Mouse (Mus musculus) CH12.LX (cell line): Measurements from ENCODE around the gene Kidins220. TPM values are rescaled to one million over a fixed set of nuclear protein-coding genes. Genes with fewer than 3 reads are reported as not detected.

Experiments
- DNase-seq: peaks from one replicate; pipeline ENCODE4 v3.0.0-alpha.2; 2013; ENCODE audit errors: extremely low read depth
- H3K27ac ChIP-seq: 2 replicates; pipeline ENCODE4 v1.5.1; 2012; ENCODE audit warnings: low read depth, mild to moderate bottlenecking, control low read depth, moderate library complexity; ENCODE audit not compliant: insufficient read depth
- H3K27me3 ChIP-seq: replicated peaks from 2 replicates; pipeline ENCODE3; 2012; ENCODE audit warnings: inconsistent platforms
- H3K36me3 ChIP-seq, 2 experiments: replicated peaks in 1 of 2; 2 replicates each; pipeline versions ENCODE3 to v1.6.1; 2012; ENCODE audit warnings: inconsistent platforms in 1 of 2, low read length in 1 of 2, mild to moderate bottlenecking in 1 of 2, mixed read lengths in 1 of 2, moderate library complexity in 1 of 2; ENCODE audit not compliant: control insufficient read depth in 1 of 2, insufficient read depth in 1 of 2
- H3K4me1 ChIP-seq, 2 experiments: 2 replicates each; pipeline ENCODE4 v1.6.1; 2012; ENCODE audit warnings: inconsistent platforms in 1 of 2, moderate library complexity in 1 of 2; ENCODE audit not compliant: insufficient read depth in 2 of 2, control insufficient read depth in 1 of 2
- H3K4me2 ChIP-seq: 2 replicates; pipeline ENCODE4 v1.6.1; 2012; ENCODE audit warnings: low read depth, mild to moderate bottlenecking, control low read depth; ENCODE audit not compliant: poor library complexity, insufficient read depth, severe bottlenecking
- H3K4me3 ChIP-seq, 3 experiments: fragments of 150-350 bp in 1 of 3; sonication (generic) in 1 of 3; replicated peaks in 1 of 3; 2 replicates each; pipeline versions ENCODE3 to v1.5.1; 2011 to 2012; ENCODE audit warnings: low read depth in 2 of 3, low read length in 2 of 3, mild to moderate bottlenecking in 2 of 3, moderate library complexity in 2 of 3, control low read depth in 1 of 3, improper control_type of control experiment in 1 of 3, inconsistent platforms in 1 of 3, mixed read lengths in 1 of 3; ENCODE audit not compliant: poor library complexity in 1 of 3
- H3K79me2 ChIP-seq: replicated peaks from 2 replicates; pipeline ENCODE4 v1.6.1; 2012; ENCODE audit warnings: mild to moderate bottlenecking, moderate library complexity; ENCODE audit not compliant: control insufficient read depth, poor library complexity, insufficient read depth, severe bottlenecking; ENCODE audit errors: extremely low read depth
- H3K9ac ChIP-seq: 2 replicates; pipeline ENCODE4 v1.6.1; 2012; ENCODE audit warnings: low read depth, mild to moderate bottlenecking, control low read depth, moderate library complexity; ENCODE audit not compliant: insufficient read depth
- H3K9me3 ChIP-seq: replicated peaks from 2 replicates; pipeline ENCODE3; 2012; ENCODE audit warnings: low read length, inconsistent platforms, mixed read lengths
- BHLHE40 ChIP-seq: IDR thresholded peaks from 2 replicates; pipeline ENCODE4 v1.6.1; 2011; ENCODE audit warnings: mild to moderate bottlenecking, low read depth, low read length, improper control_type of control experiment
- CHD2 ChIP-seq: IDR thresholded peaks from 2 replicates; pipeline ENCODE4 v1.6.1; 2011; ENCODE audit warnings: low read length, improper control_type of control experiment
- ETS1 ChIP-seq: conservative IDR thresholded peaks from 2 replicates; pipeline ENCODE4 v1.6.1; 2012; ENCODE audit warnings: low read depth, mild to moderate bottlenecking, inconsistent platforms, low read length, improper control_type of control experiment, moderate library complexity
- GABPA ChIP-seq: IDR thresholded peaks from 2 replicates; pipeline ENCODE4 v1.6.1; 2012; ENCODE audit warnings: low read depth, low read length, improper control_type of control experiment, inconsistent platforms; ENCODE audit not compliant: insufficient replicate concordance
- IRF4 ChIP-seq: IDR thresholded peaks from 2 replicates; pipeline ENCODE4 v1.6.1; 2014; ENCODE audit warnings: low read depth, mild to moderate bottlenecking, inconsistent platforms, low read length, improper control_type of control experiment
- JUND ChIP-seq: conservative IDR thresholded peaks from 2 replicates; pipeline ENCODE4 v1.6.1; 2011; ENCODE audit warnings: low read depth, low read length, improper control_type of control experiment
- KAT2A ChIP-seq: IDR thresholded peaks from 2 replicates; pipeline ENCODE4 v1.6.1; 2012; ENCODE audit warnings: low read length, improper control_type of control experiment, inconsistent platforms; ENCODE audit not compliant: insufficient replicate concordance
- MAZ ChIP-seq: IDR thresholded peaks from 2 replicates; pipeline ENCODE4 v1.6.1; 2012; ENCODE audit warnings: low read depth, mild to moderate bottlenecking, inconsistent platforms, low read length, improper control_type of control experiment, moderate library complexity
- MEF2A ChIP-seq: IDR thresholded peaks from 2 replicates; pipeline ENCODE4 v1.6.1; 2014; ENCODE audit warnings: low read depth, mild to moderate bottlenecking, inconsistent platforms, low read length, improper control_type of control experiment, borderline replicate concordance
- MYC ChIP-seq: IDR thresholded peaks from 2 replicates; pipeline ENCODE4 v1.6.1; 2011; ENCODE audit warnings: low read depth, mild to moderate bottlenecking, improper control_type of control experiment, low read length
- NELFE ChIP-seq: IDR thresholded peaks from 2 replicates; pipeline ENCODE4 v1.6.1; 2011; ENCODE audit warnings: low read depth, low read length, improper control_type of control experiment
- NRF1 ChIP-seq: IDR thresholded peaks from 2 replicates; pipeline ENCODE4 v1.6.1; 2014; ENCODE audit warnings: low read depth, mild to moderate bottlenecking, inconsistent platforms, low read length, improper control_type of control experiment, moderate library complexity
- PAX5 ChIP-seq: IDR thresholded peaks from 2 replicates; pipeline ENCODE4 v1.6.1; 2012; ENCODE audit warnings: low read length, inconsistent platforms, mixed read lengths
- POLR2AphosphoS2 ChIP-seq: IDR thresholded peaks from 2 replicates; pipeline ENCODE4 v1.6.1; 2011; ENCODE audit warnings: low read depth, low read length, improper control_type of control experiment
- USF1 ChIP-seq: IDR thresholded peaks from 2 replicates; pipeline ENCODE4 v1.6.1; 2014; ENCODE audit warnings: low read depth, mild to moderate bottlenecking, inconsistent platforms, low read length, improper control_type of control experiment
- USF2 ChIP-seq: conservative IDR thresholded peaks from 2 replicates; pipeline ENCODE4 v1.6.1; 2011; ENCODE audit warnings: low read depth, low read length, improper control_type of control experiment
- ZC3H11A ChIP-seq: IDR thresholded peaks from 2 replicates; pipeline ENCODE4 v1.6.1; 2012; ENCODE audit warnings: low read depth, mild to moderate bottlenecking, inconsistent platforms, low read length, improper control_type of control experiment
- dilution Hi-C: fragments of 300-500 bp; cut with MboI; formaldehyde crosslinking; loops from 2 replicates; pipeline ENCODE4 v1.14.3; 2020; ENCODE audit warnings: low sequenced_read_pairs; ENCODE audit not compliant: extremely low pct_unique_long_range_greater_than_20kb, extremely low pct_ligation_motif_present
- in situ Hi-C: fragments of 300-500 bp; cut with MboI; formaldehyde crosslinking; loops from 3 replicates; pipeline ENCODE4 v1.14.3; 2019; ENCODE audit warnings: low sequenced_read_pairs, low pct_ligation_motif_present, low pct_unique_long_range_greater_than_20kb, mixed read lengths
- polyA plus RNA-seq: library from polyadenylated mRNA; unstranded; fragments of >175 nt; gene quantifications from 2 replicates; pipeline ENCODE4 v1.2.1, GENCODE M21; 2012; ENCODE audit warnings: low read depth; ENCODE audit not compliant: insufficient read length
- total RNA-seq, 2 experiments: library from RNA; depleted of rRNA; stranded (reverse); fragments of 300-350 nt in 1 of 2; fragments of >200 nt in 1 of 2; gene quantifications; 2 replicates each; pipeline ENCODE4 v1.2.3; 2012 to 2014

The Kidins220 gene
- total and polyA plus RNA-seq, 3 experiments = 32.4 to 47.8 (median 39.4) TPM

DNA sequence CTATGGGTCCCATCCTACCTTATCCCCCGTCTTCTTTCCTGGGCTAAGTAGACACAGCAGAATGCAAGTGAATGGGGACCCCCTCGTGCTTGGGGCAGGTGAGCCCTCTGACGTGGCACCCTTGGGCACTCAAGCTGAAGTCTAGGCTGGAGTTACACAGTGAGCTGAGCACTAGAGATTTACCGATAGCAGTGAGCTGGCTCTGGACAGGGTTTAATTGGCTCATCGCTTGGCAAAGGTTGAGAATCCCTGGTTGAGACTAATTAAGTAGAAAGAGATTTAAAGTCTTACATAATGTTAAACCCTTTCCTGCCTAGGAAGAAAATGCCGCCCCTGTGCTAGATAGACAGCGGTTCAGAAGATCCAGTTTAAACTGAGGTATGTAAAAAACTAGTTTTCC, 86.2 kb downstream of the Kidins220 start:
- peaks cover 25 to 43% of the 10 kb centered on the region in 2 experiments for H3K36me3 ChIP-seq
- no peaks in the 10 kb centered on the region for H3K9me3 ChIP-seq
- no peaks in the 10 kb centered on the region for H3K79me2 ChIP-seq
- dilution Hi-C loops (no loop called here), in situ Hi-C loops (no loop called here)
- no peak overlapping the region for H3K9ac ChIP-seq
- DNase-seq = no peak
- TF ChIP-seq MYC (no peak), MAZ (no peak)
- no peak overlapping the region for H3K4me2 ChIP-seq
- H3K4me3 ChIP-seq = no peak overlapping the region
- no peak overlapping the region for H3K27ac ChIP-seq
- peaks cover 0 to 1% of the 10 kb centered on the region in 2 experiments; a peak in 1 of 4 replicates for H3K4me1 ChIP-seq
- no peaks in the 10 kb centered on the region for H3K27me3 ChIP-seq

DNA sequence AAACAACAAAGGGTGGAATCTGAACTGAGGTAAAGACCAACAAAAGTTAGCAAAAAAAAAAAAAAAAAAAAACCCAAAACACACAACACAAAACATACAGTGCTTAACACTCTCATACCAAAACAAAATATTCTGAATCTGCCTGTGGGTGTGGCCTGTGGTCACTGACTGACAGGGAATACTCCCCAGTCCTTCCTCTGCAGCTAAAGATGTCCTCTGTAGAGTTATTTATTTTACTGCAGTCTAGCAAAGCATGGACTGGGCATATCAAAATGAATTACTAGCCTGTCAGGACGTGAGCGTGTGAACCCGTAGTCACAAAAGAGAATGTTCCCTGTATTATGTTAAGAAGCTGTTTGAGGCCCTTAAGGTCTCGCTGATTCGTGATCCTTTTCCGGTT, 87.5 kb downstream of the Kidins220 start:
- in situ Hi-C loops (no loop called here), dilution Hi-C loops (no loop called here)
- no peak overlapping the region for H3K4me2 ChIP-seq
- H3K27ac ChIP-seq = no peak overlapping the region
- H3K9me3 ChIP-seq = no peaks in the 10 kb centered on the region
- DNase-seq = no peak
- no peak overlapping the region for H3K4me3 ChIP-seq
- H3K79me2 ChIP-seq = no peaks in the 10 kb centered on the region
- peaks cover 17 to 33% of the 10 kb centered on the region in 2 experiments for H3K36me3 ChIP-seq
- no peaks in the 10 kb centered on the region for H3K27me3 ChIP-seq
- no peak for TF ChIP-seq PAX5
- no peak for TF ChIP-seq USF2
- no peak for TF ChIP-seq NRF1
- no peak for TF ChIP-seq MEF2A
- no peak for TF ChIP-seq ETS1
- no peak for TF ChIP-seq USF1
- TF ChIP-seq NELFE = no peak
- no peak for TF ChIP-seq BHLHE40
- TF ChIP-seq KAT2A = no peak
- no peak for TF ChIP-seq ZC3H11A
- TF ChIP-seq IRF4 = no peak
- TF ChIP-seq GABPA = no peak
- no peak for TF ChIP-seq POLR2AphosphoS2
- TF ChIP-seq CHD2 = no peak
- TF ChIP-seq JUND = no peak
- H3K9ac ChIP-seq = no peak overlapping the region
- H3K4me1 ChIP-seq = no peaks in the 10 kb centered on the region
